Mouse (Mus musculus) liver, embryonic 12.5 days (tissue): ENCODE data around the gene Mob4. TPM values are rescaled to one million over a fixed set of nuclear protein-coding genes. Genes with fewer than 3 reads are reported as not detected.
"Not testable (repeated sequence)": the region's sequence is repeated elsewhere in the genome, so short reads cannot be mapped to it uniquely, and the experiment has no call there.

Experiments used
- ATAC-seq: fragments of 200-750 bp; cut with Nextera tagmentation; 2 replicates; pipeline ENCODE4 v1.8.0; 2017; ENCODE audit warnings: moderate number of reproducible peaks, mild to moderate bottlenecking, moderate library complexity
- H3K27ac ChIP-seq: fragments of 300-500 bp; sonication (generic); 2 replicates; pipeline ENCODE4 v1.5.1; 2016; ENCODE audit warnings: mild to moderate bottlenecking
- H3K27me3 ChIP-seq: fragments of 300-500 bp; sonication (generic); replicated peaks from 2 replicates; pipeline ENCODE4 v1.6.1; 2016; ENCODE audit warnings: mild to moderate bottlenecking, moderate library complexity
- H3K36me3 ChIP-seq: fragments of 300-500 bp; sonication (generic); 2 replicates; pipeline ENCODE4 v1.6.1; 2016; ENCODE audit warnings: mild to moderate bottlenecking, moderate library complexity
- H3K4me1 ChIP-seq: fragments of 300-500 bp; sonication (generic); 2 replicates; pipeline ENCODE4 v1.6.1; 2016
- H3K4me2 ChIP-seq: fragments of 300-500 bp; sonication (generic); 2 replicates; pipeline ENCODE4 v1.6.1; 2016; ENCODE audit warnings: mild to moderate bottlenecking, moderate library complexity
- H3K4me3 ChIP-seq: fragments of 300-500 bp; sonication (generic); 2 replicates; pipeline ENCODE4 v1.5.1; 2016; ENCODE audit warnings: mild to moderate bottlenecking, moderate library complexity
- H3K9ac ChIP-seq: fragments of 300-500 bp; sonication (generic); 2 replicates; pipeline ENCODE4 v1.6.1; 2016; ENCODE audit warnings: mild to moderate bottlenecking, moderate library complexity
- H3K9me3 ChIP-seq: fragments of 300-500 bp; sonication (generic); replicated peaks from 2 replicates; pipeline ENCODE4 v1.6.1; 2016; ENCODE audit warnings: mild to moderate bottlenecking, moderate library complexity
- WGBS: fragments of 180-500 bp; shearing (Covaris S2); methylation state at CpG from one replicate; pipeline ENCODE4 v1.1.7; 2016; ENCODE audit not compliant: insufficient replicate concordance; 5-methylcytosine and 5-hydroxymethylcytosine counted together
- polyA plus RNA-seq: library from polyadenylated mRNA; unstranded; fragments of >200 nt; fragmentation: Nextera tagmentation; extraction: Ambion mirVana; gene quantifications from 2 replicates; pipeline ENCODE4 v1.2.1, GENCODE M21; 2016

Gene Mob4
- polyA plus RNA-seq, 1 experiment from 2014 or later: 58.8 TPM

- peaks cover 7% of the 10 kb centered on the region for H3K27me3 ChIP-seq
- no peak overlapping the region for H3K9ac ChIP-seq
- H3K4me1 ChIP-seq: peaks cover 17% of the 10 kb centered on the region
- peak; percentile 89 for ATAC-seq
- H3K36me3 ChIP-seq: no peaks in the 10 kb centered on the region
- H3K9me3 ChIP-seq: no peaks in the 10 kb centered on the region
- WGBS: 51% methylated on average over 9 of the region's 9 CpGs
- H3K4me3 ChIP-seq: no peak overlapping the region
- H3K27ac ChIP-seq: no peak overlapping the region
- peak overlapping the region; percentile 38 for H3K4me2 ChIP-seq
Measured at GRCm38 (mm10) chr1:55106919-55107585, 24.0 kb upstream of the Mob4 start.

GRCm38 (mm10) chr1:55107644-55108043 lies 23.4 kb upstream of the Mob4 start:
- Histone ChIP-seq H3K4me1 (peaks cover 17% of the 10 kb centered on the region), H3K36me3 (no peaks in the 10 kb centered on the region), H3K27ac (no peak overlapping the region), H3K4me3 (no peak overlapping the region), H3K4me2 (peak overlapping the region; percentile 38; the same call in 1 of the 2 replicates), H3K9ac (no peak overlapping the region), H3K27me3 (peaks cover 7% of the 10 kb centered on the region), H3K9me3 (no peaks in the 10 kb centered on the region)
- 82% methylated on average over 1 of the region's 1 CpGs for whole genome bisulfite sequencing
- ATAC-seq: no peak

GRCm38 (mm10) chr1:55108473-55108872 lies 22.6 kb upstream of the Mob4 start:
- Histone ChIP-seq H3K9ac (no peak overlapping the region), H3K4me2 (no peak overlapping the region), H3K27me3 (peaks cover 6% of the 10 kb centered on the region), H3K27ac (no peak overlapping the region), H3K9me3 (no peaks in the 10 kb centered on the region), H3K4me3 (no peak overlapping the region), H3K4me1 (peaks cover 17% of the 10 kb centered on the region), H3K36me3 (no peaks in the 10 kb centered on the region)
- WGBS: 34% methylated on average over 2 of the region's 2 CpGs
- no peak for ATAC-seq

- no peaks in the 10 kb centered on the region for H3K9me3 ChIP-seq
- WGBS: 75% methylated on average over 4 of the region's 4 CpGs
- no peak for ATAC-seq
Measured at GRCm38 (mm10) chr1:55109066-55109766, 21.8 kb upstream of the Mob4 start.

GRCm38 (mm10) chr1:55123046-55123445 lies 8.0 kb upstream of the Mob4 start:
- H3K27ac ChIP-seq: no peak overlapping the region
- H3K4me1 ChIP-seq: no peaks in the 10 kb centered on the region
- H3K4me3 ChIP-seq: no peak overlapping the region
- no peaks in the 10 kb centered on the region for H3K9me3 ChIP-seq
- H3K36me3 ChIP-seq: no peaks in the 10 kb centered on the region
- H3K27me3 ChIP-seq: no peaks in the 10 kb centered on the region
- ATAC-seq: no peak
- H3K9ac ChIP-seq: no peak overlapping the region
- no peak overlapping the region for H3K4me2 ChIP-seq
- WGBS: 67% methylated on average over 5 of the region's 5 CpGs

More at GRCm38 (mm10) chr1:55109066-55109766, 21.8 kb upstream of the Mob4 start:
- Histone ChIP-seq H3K27me3 (no peaks in the 10 kb centered on the region; the same call in 1 of the 2 replicates), H3K9ac (no peak overlapping the region), H3K27ac (no peak overlapping the region), H3K4me1 (peaks cover 17% of the 10 kb centered on the region), H3K4me3 (no peak overlapping the region), H3K36me3 (no peaks in the 10 kb centered on the region), H3K4me2 (no peak overlapping the region)

GRCm38 (mm10) chr1:55123561-55123960 lies 7.5 kb upstream of the Mob4 start:
- no peaks in the 10 kb centered on the region for H3K4me1 ChIP-seq
- WGBS: 73% methylated on average over 2 of the region's 2 CpGs
- H3K27me3 ChIP-seq: no peaks in the 10 kb centered on the region
- no peaks in the 10 kb centered on the region for H3K9me3 ChIP-seq
- no peak for ATAC-seq
- H3K36me3 ChIP-seq: no peaks in the 10 kb centered on the region
- H3K27ac ChIP-seq: no peak overlapping the region
- H3K4me2 ChIP-seq: no peak overlapping the region
- no peak overlapping the region for H3K9ac ChIP-seq
- no peak overlapping the region for H3K4me3 ChIP-seq

DNA sequence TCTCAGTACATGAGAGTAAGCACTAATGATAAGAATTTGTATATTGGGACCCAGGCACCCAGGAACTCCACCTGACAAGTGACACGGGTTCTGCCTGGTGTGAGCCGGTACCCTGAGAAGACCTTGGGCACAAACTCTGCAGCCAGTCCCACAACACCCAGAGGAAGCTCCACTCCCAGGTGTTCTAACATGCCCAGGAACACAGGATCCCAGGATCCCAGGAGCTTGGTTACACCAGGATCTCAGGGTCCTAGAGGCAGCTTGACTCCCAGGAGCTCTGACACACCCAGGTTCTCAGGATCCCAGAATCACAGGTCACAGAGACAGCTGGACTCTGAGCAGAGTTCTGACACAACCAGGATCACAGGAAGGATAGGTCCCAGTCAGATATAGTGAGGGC lies 6.9 kb upstream of the Mob4 start:
- H3K36me3 ChIP-seq, ATAC-seq, H3K9me3 ChIP-seq, H3K4me3 ChIP-seq, H3K4me2 ChIP-seq, H3K4me1 ChIP-seq, H3K9ac ChIP-seq, H3K27me3 ChIP-seq, H3K27ac ChIP-seq: not testable (repeated sequence)
- 87% methylated on average over 2 of the region's 2 CpGs for WGBS

DNA sequence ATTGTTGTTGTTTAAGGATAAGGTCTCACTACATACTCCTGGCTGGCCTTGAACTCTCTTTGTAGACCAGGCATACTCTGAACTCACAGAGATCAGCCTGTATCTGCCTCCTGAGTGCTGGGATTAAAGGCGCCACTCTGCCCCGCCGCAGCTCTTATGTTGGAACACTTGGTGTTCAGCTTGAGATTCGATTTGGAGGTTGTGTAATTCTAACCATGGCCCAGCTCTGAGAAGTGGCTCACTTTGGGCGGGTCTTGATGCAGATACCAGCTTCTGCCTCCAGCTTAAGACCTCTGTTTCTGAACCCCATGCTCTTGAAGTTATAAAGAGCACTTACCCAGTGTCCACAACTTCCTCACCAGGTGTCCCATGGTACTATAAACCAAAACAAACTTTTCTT lies 1.3 kb upstream of the Mob4 start:
- 67% methylated on average over 5 of the region's 5 CpGs for WGBS
- ATAC-seq: no peak
- no peaks in the 10 kb centered on the region for H3K9me3 ChIP-seq
- H3K4me1 ChIP-seq: peaks cover 35% of the 10 kb centered on the region
- H3K36me3 ChIP-seq: peaks cover 11% of the 10 kb centered on the region
- H3K27ac ChIP-seq: 0 out of 2 replicates have a peak overlapping the region, but pooled peaks have one; percentile 24
- H3K9ac ChIP-seq: no peak overlapping the region
- H3K4me2 ChIP-seq: peak overlapping the region; percentile 80; the same call in 1 of the 2 replicates
- H3K4me3 ChIP-seq: no peak overlapping the region
- no peaks in the 10 kb centered on the region for H3K27me3 ChIP-seq

DNA sequence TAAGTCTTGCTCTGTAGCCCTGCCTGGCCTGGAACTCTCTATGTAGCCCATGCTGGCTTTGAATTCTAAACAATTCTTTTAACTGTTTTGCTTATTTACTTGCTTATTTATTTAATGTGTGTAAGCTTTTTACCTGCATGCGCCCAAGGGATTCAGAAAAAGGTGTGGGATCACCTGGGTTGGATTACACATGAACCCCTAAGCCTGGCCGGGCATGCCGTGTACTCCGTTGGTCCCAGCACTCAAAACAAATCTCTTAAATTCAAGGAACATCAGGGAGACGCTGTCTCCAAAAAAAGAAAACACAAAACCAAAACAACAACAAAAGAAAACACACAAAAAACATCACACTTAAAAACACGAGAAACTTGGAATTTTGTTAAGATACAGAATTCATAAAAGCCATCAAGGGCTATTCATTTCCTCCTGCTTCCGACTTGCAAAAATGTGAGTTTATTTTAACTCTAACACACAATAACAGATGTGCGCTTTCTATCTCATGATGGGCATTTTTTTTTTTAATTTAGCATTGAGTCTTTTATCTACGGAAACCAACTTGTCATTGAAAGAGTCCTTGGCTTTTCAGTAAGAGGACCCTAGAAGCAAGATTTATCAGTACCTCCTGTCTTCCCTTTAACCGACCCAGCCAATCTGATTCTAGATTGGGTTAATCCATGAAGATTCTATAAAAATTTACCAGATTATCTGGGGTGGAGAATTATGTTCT lies 678 bp upstream of the Mob4 start:
- Histone ChIP-seq H3K27ac (peak overlapping the region; percentile 94), H3K4me3 (peak overlapping the region; percentile 100), H3K4me2 (peak overlapping the region; percentile 80), H3K4me1 (peaks cover 35% of the 10 kb centered on the region), H3K9me3 (no peaks in the 10 kb centered on the region), H3K36me3 (peaks cover 16% of the 10 kb centered on the region), H3K27me3 (no peaks in the 10 kb centered on the region), H3K9ac (peak overlapping the region; percentile 99)
- 50% methylated on average over 10 of the region's 10 CpGs for WGBS
- no peak; the same call in 1 of the 2 replicates for ATAC-seq

GRCm38 (mm10) chr1:55131424-55132014 lies 488 bp downstream of the Mob4 start:
- under 1% methylated on average over 45 of the region's 47 CpGs for WGBS
- peak overlapping the region; percentile 100 for H3K4me3 ChIP-seq
- no peaks in the 10 kb centered on the region for H3K9me3 ChIP-seq
- no peaks in the 10 kb centered on the region for H3K27me3 ChIP-seq
- H3K4me1 ChIP-seq: peaks cover 35% of the 10 kb centered on the region
- H3K36me3 ChIP-seq: peaks cover 23% of the 10 kb centered on the region
- ATAC-seq: peak; percentile 79
- peak overlapping the region; percentile 80 for H3K4me2 ChIP-seq
- H3K9ac ChIP-seq: peak overlapping the region; percentile 99
- peak overlapping the region; percentile 94 for H3K27ac ChIP-seq

DNA sequence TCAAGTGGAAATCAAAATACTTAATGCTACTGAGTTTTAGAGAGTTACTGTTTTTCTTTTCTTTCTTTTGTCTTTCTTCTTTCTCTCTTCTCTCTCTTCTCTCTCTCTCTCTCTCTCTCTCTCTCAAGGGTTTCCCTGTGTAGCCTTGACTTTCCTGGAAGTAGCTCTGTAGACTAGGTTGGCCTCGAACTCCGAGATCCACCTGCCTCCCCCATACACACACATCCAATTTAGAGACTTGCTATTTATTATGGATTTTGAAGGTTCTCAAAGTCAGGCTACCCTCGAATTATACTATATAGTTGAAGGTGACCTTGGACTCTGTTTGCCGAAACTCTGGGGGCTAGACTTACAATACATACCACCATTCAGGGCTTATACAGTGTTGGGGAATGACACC lies 1.3 kb downstream of the Mob4 start:
- Histone ChIP-seq H3K9me3 (no peaks in the 10 kb centered on the region), H3K4me2 (peak overlapping the region; percentile 80), H3K36me3 (peaks cover 27% of the 10 kb centered on the region), H3K4me3 (peak overlapping the region; percentile 100), H3K27ac (0 out of 2 replicates have a peak overlapping the region, but pooled peaks have one; percentile 20), H3K9ac (peak overlapping the region; percentile 99), H3K4me1 (peaks cover 35% of the 10 kb centered on the region), H3K27me3 (no peaks in the 10 kb centered on the region)
- ATAC-seq: no peak
- 34% methylated on average over 4 of the region's 4 CpGs for WGBS
